Mouse (Mus musculus) heart, postnatal 25 days (tissue): ENCODE data around the gene Zfp335. TPM values are rescaled to one million over a fixed set of nuclear protein-coding genes. Genes with fewer than 3 reads are reported as not detected.

Experiments used
- DNase-seq: peaks from one replicate; pipeline ENCODE4 v3.0.0; 2022; ENCODE audit warnings: low spot score
- intact Hi-C: fragments of 180-260 bp; cut with DNase I; formaldehyde crosslinking; loops from one replicate; pipeline ENCODE4 v1.15.1; 2025
- total RNA-seq, 2 experiments: library from RNA; stranded (reverse); gene quantifications; 2 replicates each; pipeline ENCODE4 v1.2.3; 2021

The Zfp335 gene
- total RNA-seq, 2 experiments from 2014 or later: 8.6 to 9.2 TPM

DNA sequence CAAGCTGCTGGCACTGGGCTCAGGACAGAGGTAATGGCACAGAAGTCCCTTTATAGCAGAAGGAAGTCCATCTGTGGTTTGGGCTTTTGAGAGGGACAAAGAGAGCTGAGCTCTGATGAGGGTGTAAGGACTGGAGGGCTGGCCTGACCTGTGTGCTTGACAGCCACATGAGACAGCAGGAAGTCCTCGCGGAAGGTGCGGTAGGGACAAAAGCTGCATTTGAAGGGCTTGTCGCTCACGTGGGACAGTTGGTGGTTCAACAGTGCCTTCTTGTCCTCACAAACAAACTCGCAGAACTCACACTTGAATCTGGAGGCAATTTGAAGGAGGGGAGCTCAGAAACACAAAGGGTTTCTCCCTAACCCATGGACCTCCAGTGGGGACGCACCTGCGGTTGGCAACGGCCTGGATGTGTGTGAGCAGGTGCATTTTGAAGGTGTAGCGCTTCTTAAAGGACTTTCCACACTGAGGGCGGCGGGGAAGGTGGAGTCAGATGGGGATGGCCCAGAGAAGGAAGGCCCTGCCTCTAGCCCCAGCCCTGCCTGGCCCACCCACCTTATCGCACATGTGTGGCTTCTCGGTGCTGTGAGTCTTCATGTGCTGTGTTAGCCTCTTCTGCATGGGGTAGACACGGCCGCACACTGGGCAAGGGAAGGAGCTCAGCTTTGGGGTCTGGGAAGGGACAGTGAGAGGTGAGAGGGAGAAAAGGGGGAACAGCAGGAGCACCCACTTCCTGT is 11.7 kb downstream of the Zfp335 start:
- intact Hi-C loops: no loop called here

GRCm38 (mm10) chr2:164899034-164899433 is 12.5 kb downstream of the Zfp335 start:
- DNase-seq: no peak
- intact Hi-C loops: no loop called here

More for the DNA sequence above, 11.7 kb downstream of the Zfp335 start:
- no peak for DNase-seq

GRCm38 (mm10) chr2:164898008-164898407 is 13.5 kb downstream of the Zfp335 start:
- intact Hi-C loops: no loop called here
- no peak for DNase-seq

- intact Hi-C loops: no loop called here
- DNase-seq: no peak
These were observed 15.7 kb downstream of the Zfp335 start for GRCm38 (mm10) chr2:164895885-164896284.

GRCm38 (mm10) chr2:164894644-164895043 is 16.9 kb downstream of the Zfp335 start:
- DNase-seq: no peak
- intact Hi-C loops: loop anchor here (5.0 kb wide), 1 partner anchor 62 kb away; the partner anchor contains the start of genes Ctsa and Neurl2

DNA sequence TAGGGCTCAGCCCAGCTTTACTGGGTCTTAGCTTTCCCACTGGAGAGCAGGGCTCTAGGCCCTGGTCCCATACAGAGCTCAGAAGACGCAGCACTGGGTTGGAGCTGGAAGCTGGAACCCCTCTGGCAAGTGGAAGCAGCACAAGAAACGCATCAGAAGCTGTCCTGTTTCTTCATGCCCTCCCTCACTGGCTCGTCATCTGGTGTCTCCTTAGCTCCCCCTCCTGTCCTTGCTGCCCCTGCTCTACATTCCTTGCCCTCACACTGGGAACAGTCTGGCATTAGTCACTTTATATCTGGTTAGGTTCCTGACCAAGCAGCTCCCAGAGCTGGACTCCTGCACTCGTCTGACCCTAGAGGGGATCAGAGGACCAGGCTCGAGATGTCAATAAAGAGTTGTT is 17.5 kb downstream of the Zfp335 start:
- no peak for DNase-seq
- intact Hi-C loops: loop anchor here (5.0 kb wide), 1 partner anchor 62 kb away; the partner anchor contains the start of genes Ctsa and Neurl2

- intact Hi-C loops: loop anchor here (5.0 kb wide), 1 partner anchor 60 kb away; the partner anchor contains the start of genes Ctsa and Neurl2
- no peak for DNase-seq
These were observed 18.8 kb downstream of the Zfp335 start for GRCm38 (mm10) chr2:164892696-164893216.

DNA sequence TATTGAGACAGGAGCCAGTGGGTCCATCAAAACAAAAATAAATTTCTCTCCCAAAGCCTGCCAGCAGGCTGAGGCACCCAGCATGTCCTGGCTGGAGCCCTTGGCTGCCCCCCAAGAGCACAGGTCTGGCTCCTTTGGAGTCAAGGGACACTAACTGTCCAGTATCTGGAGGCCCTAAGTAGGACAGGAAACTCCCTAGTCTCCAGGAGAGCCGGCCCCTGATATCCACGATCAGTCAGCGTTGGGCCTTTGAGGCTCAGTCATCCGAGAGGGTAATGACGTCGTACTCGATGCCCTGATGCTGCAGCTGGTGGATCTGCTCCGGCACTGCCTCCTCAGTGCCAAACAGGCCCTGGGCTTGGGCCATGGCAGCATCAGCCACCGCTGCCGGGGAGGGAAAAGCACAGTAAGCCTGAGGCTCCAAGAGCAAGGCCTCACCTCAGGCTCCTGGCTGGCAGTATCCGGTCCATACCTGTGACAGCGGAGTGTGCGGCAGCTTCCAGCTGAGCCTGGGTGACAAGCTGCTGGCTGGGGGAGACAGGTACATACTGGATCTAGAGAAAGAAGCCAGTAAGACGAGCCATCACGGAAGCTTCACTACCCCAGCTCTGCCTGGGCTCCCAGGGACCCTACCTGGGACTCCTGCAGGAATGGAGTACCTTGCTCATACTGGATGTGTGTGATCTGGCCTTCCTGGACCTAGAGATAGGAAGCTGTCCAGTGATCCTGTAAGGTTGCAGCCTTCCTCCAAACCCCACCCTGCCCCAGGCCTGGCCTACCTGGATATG is 19.5 kb downstream of the Zfp335 start:
- DNase-seq: no peak
- intact Hi-C loops: loop anchor here (5.0 kb wide), 1 partner anchor 60 kb away; the partner anchor contains the start of genes Ctsa and Neurl2

DNA sequence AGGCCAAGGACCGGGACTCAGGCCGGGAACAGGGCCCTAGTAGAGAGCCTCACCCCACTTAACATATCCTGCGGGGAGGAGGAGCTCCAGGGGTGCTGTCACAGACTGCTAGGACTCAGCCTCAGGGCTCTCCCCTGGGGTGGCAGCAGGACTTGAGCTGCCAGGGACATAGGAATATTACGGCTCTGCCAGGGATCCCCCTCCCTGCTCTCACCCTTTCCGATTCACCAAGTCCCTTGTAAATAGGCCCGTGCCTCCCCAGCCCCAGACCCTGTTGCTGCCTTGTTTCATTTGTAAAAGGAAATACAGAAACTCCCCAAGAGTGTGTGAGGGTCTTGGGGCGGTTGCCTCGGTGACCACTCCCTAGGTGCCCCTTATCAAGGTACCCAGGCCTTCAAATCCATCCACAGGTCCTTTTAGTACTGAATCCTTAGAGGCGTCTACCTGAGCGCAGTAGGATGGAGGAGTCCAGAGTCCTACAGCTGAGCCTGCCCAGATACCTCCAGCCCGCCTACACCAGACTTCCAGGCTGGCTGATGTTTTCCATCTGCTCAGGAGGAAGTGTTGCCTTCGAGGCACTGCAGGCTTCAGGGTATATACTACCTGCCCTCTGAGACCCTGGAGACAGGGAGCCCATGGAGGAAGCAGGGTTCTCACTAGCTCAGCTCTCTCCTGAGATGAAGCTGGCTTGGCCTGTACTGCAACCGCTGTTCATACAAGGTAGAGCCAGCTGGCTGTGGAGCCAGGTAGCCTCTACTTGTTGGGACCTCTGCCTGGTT is 20.3 kb downstream of the Zfp335 start:
- intact Hi-C loops: loop anchor here (5.0 kb wide), 1 partner anchor 59 kb away; the partner anchor contains the start of genes Ctsa and Neurl2
- no peak for DNase-seq

GRCm38 (mm10) chr2:164890411-164891049 is 21.0 kb downstream of the Zfp335 start:
- intact Hi-C loops: loop anchor here (5.0 kb wide), 1 partner anchor 58 kb away; the partner anchor contains the start of genes Ctsa and Neurl2
- DNase-seq: no peak

GRCm38 (mm10) chr2:164889960-164890359 is 21.6 kb downstream of the Zfp335 start:
- intact Hi-C loops: loop anchor here (5.0 kb wide), 1 partner anchor 58 kb away; the partner anchor contains the start of genes Ctsa and Neurl2
- no peak for DNase-seq

DNA sequence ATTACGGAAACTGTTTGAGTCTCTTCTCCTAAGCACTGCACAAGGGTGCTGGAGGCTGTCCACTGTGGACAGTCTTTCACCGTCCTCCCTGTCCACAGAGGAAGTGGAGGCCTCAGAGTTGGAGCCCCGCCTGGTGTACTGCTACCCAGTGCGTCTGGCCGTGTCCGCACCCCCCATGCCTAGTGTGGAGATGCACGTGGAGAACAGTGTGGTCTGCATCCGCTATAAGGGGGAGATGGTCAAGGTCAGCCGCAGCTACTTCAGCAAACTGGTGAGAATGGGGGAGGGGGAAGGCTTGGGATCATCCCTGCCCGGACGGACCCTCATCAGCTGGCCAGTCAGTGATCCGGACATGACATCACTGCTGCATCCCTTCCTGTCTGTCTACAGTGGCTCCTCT is 22.6 kb downstream of the Zfp335 start:
- no peak for DNase-seq
- intact Hi-C loops: no loop called here

GRCm38 (mm10) chr2:164886617-164887016 is 24.9 kb downstream of the Zfp335 start:
- intact Hi-C loops: no loop called here
- no peak for DNase-seq

DNA sequence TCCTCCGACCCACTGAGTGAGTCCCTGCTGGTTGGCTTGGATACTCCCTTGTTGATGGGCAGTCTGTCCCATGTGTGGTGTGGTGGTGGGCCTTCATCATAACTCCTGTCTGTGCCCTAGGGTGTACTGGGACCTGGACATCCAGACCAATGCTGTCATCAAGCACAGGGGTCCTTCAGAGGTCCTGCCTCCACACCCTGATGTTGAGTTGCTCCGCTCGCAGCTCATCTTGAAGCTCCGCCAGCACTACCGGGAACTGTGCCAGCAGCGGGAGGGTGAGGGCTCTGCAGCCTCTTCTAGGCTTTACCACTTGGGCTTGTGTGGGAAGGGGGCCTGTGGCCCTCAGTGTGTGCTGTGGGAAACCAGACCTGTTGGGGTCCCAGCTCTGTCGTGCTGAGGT is 25.8 kb downstream of the Zfp335 start:
- DNase-seq: no peak
- intact Hi-C loops: no loop called here

DNA sequence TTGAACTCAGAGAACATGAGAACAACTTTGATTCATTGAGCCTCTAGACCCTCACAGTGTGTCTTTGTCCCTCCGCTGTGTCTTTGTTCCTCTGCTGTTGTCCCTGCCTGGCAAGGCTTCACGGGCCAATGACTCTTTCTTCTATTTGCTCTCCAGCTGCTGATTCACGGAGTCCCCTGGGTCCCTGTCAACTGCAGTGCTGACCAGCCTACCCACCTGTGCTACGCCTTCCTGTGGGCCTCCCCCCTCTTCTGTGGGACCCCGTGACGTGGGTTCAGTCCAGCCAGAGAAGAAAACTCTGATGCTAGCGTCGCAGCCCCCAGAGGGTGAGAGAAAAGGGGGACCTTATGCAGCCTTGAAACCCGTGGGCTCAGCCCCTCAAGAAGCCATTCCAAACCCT is 28.9 kb downstream of the Zfp335 start:
- intact Hi-C loops: no loop called here
- DNase-seq: no peak

GRCm38 (mm10) chr2:164879568-164880277 is 31.8 kb downstream of the Zfp335 start:
- peak; percentile 89 for DNase-seq
- intact Hi-C loops: loop anchor here (2.0 kb wide), 2 partner anchors 17 to 29 kb away; no protein-coding TSS in a partner anchor

DNA sequence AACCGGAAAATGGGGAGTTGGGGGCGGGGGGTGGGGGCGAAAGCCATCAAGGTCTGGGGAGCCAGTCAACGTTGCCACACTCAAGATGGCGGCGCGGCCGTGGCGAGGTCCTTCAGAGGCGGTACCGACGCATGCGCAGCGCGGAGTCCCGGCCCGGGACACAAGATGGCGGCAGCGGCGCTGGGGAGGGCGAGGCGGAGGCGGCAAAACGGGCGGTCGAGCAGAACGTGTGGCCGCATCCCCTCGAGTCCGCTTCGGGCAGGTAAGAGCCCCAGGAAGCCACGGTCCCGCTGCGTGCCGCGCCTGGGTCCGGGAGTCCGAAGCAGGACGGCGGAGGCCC is 32.4 kb downstream of the Zfp335 start, which contains the start of gene Pcif1:
Gene Pcif1 (plus strand): TSS at position 77 of the 340 bp plus-strand sequence.
- intact Hi-C loops: loop anchor here (2.0 kb wide), 1 partner anchor 16 kb away; no protein-coding TSS in a partner anchor

GRCm38 (mm10) chr2:164878509-164879227 is 32.9 kb downstream of the Zfp335 start:
- intact Hi-C loops: loop anchor here (2.0 kb wide), 1 partner anchor 16 kb away; no protein-coding TSS in a partner anchor
- peak; percentile 42 for DNase-seq

More for the DNA sequence above, 32.4 kb downstream of the Zfp335 start, which contains the start of gene Pcif1:
- peak; percentile 81 for DNase-seq
